Mouse (Mus musculus): ENCODE measurements at regions not wholly inside any gene's neighbourhood (a gene's known extent, or its start where the extent isn't known, plus 50 kb on each side); places are given as distances from the start of the nearest gene placed in this dataset.

DNA sequence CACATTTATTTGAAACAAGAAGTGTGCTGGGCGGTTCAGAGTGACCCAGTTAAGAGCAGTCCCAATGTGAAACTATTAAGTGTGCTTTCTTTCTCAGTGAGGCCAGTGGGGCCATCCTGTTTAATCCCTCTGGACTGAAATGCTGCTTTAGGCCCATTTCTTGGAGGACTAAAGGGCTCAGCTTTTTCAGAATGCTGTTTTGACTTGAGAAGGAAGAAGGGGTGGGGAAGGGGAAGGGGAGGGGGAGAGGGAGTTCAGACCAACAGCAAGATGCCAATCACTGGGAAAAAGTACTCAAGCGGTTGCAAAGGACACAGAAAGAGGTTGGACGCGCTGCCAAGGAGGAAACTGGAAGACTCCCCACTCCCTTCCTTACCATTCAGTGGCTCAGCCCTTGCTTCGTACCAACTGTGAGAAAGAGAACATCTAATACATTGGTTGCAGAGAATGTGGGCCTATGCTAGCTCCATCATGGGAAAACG is 113.1 kb downstream of the Tmco5 start:
- TF ChIP-seq POLR2A (IDR thresholded peaks at IDR 0.05; ENCODE audit: borderline replicate concordance, control insufficient read depth, low read depth, low read length) = no peak
- no peak for TF ChIP-seq CTCF (IDR thresholded peaks at IDR 0.05; ENCODE audit: control insufficient read depth, insufficient read depth, low read length)

All from bone marrow, adult 2 months (tissue).